Mouse (Mus musculus) limb, embryonic 15.5 days (tissue): ENCODE data around the gene 5031439G07Rik. TPM values are rescaled to one million over a fixed set of nuclear protein-coding genes. Genes with fewer than 3 reads are reported as not detected.
A peak's percentile ranks its signal among the peaks of the same experiment; 100 is the strongest.

Source experiments
- ATAC-seq: fragments of 200-750 bp; cut with Nextera tagmentation; 2 replicates; pipeline ENCODE4 v1.8.0; 2017; ENCODE audit warnings: low read depth, moderate TSS enrichment; ENCODE audit not compliant: insufficient number of reproducible peaks, low FRiP score, low TSS enrichment
- H3K27ac ChIP-seq: fragments of 300-500 bp; sonication (generic); 2 replicates; pipeline ENCODE4 v1.5.1; 2015; ENCODE audit warnings: moderate library complexity, mild to moderate bottlenecking, inconsistent platforms
- H3K27me3 ChIP-seq: fragments of 300-500 bp; sonication (generic); 2 replicates; pipeline ENCODE4 v1.6.1; 2015; ENCODE audit warnings: inconsistent platforms
- H3K36me3 ChIP-seq: fragments of 300-500 bp; sonication (generic); 2 replicates; pipeline ENCODE4 v1.6.1; 2015; ENCODE audit warnings: inconsistent platforms
- H3K4me1 ChIP-seq: fragments of 300-500 bp; sonication (generic); 2 replicates; pipeline ENCODE4 v1.6.1; 2015; ENCODE audit warnings: inconsistent platforms
- H3K4me2 ChIP-seq: fragments of 300-500 bp; sonication (generic); 2 replicates; pipeline ENCODE4 v1.6.1; 2015; ENCODE audit warnings: mild to moderate bottlenecking, inconsistent platforms
- H3K4me3 ChIP-seq: fragments of 300-500 bp; sonication (generic); 2 replicates; pipeline ENCODE4 v1.5.1; 2015; ENCODE audit warnings: mild to moderate bottlenecking, inconsistent platforms
- H3K9ac ChIP-seq: fragments of 300-500 bp; sonication (generic); 2 replicates; pipeline ENCODE4 v1.6.1; 2015; ENCODE audit warnings: inconsistent platforms
- H3K9me3 ChIP-seq: fragments of 300-500 bp; sonication (generic); 2 replicates; pipeline ENCODE4 v1.6.1; 2016; ENCODE audit warnings: inconsistent platforms
- WGBS: fragments of 180-500 bp; shearing (Covaris S2); methylation state at CpG from one replicate; pipeline ENCODE4 v1.1.7; 2015; 5-methylcytosine and 5-hydroxymethylcytosine counted together
- polyA plus RNA-seq: library from polyadenylated mRNA; unstranded; fragments of >200 nt; fragmentation: Nextera tagmentation; extraction: Ambion mirVana; gene quantifications from 2 replicates; pipeline ENCODE4 v1.2.1, GENCODE M21; 2015

Gene 5031439G07Rik
- polyA plus RNA-seq, 1 experiment from 2014 or later = 8.7 TPM

GRCm38 (mm10) chr15:84989098-84989497 lies 747 bp upstream of the 5031439G07Rik start:
- H3K4me2 ChIP-seq = no peak overlapping the region
- 70% methylated on average over 3 of the region's 3 CpGs for WGBS

DNA sequence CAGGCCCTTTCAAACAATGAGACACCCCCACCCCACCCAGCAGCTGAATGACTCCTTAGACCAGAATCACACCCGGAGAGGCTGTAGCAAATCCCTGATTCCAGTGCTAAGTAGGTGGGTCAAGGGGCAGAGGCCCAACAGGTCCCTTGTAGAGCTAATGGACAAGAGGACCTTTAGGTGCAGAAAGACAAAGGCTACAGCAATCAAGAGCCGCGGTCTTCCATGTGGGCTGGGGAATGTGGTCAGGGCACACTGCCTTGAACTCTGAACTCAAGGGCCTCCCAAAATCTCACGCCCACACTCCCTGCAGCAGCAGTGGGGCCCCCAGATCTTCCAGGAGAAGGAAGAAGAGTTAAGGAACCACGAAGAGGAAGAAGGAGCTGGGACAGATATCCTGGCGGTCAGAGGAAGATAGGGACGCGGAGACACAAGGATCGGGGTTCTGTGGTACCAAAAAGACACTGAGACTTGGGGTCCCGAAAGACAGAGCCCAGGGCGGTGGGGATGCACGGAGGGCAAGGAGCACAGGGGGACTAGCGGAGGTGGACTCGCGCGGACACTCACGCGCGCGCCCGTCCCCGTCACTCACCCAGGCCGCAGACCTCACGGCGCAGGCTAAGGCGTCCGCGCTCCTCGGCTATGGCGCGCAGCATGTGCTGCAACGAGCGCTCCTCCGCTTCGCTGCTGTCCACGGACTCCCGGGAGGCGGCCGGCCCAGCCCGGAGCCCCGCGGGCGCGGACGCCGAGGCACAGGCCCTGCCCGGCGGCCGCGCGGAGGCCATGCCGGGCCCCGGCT lies 1.1 kb downstream of the 5031439G07Rik start:
- peak overlapping the region; percentile 81 for H3K4me2 ChIP-seq
- H3K4me1 ChIP-seq = peaks cover 43% of the 10 kb centered on the region
- H3K9ac ChIP-seq = peak overlapping the region; percentile 95
- no peaks in the 10 kb centered on the region for H3K9me3 ChIP-seq
- 0 out of 2 replicates have a peak, but pooled peaks cover 4% of the 10 kb centered on the region for H3K27me3 ChIP-seq
- peak overlapping the region; percentile 71 for H3K27ac ChIP-seq
- no peaks in the 10 kb centered on the region for H3K36me3 ChIP-seq
- under 1% methylated on average over 46 of the region's 53 CpGs for WGBS
- H3K4me3 ChIP-seq = peak overlapping the region; percentile 74
- ATAC-seq = peak; percentile 20

More at GRCm38 (mm10) chr15:84989098-84989497, 747 bp upstream of the 5031439G07Rik start:
- Histone ChIP-seq H3K4me1 (peaks cover 30% of the 10 kb centered on the region), H3K4me3 (no peak overlapping the region), H3K36me3 (no peaks in the 10 kb centered on the region), H3K9ac (no peak overlapping the region), H3K9me3 (no peaks in the 10 kb centered on the region), H3K27ac (no peak overlapping the region), H3K27me3 (0 out of 2 replicates have a peak, but pooled peaks cover 4% of the 10 kb centered on the region)
- ATAC-seq = no peak

- Histone ChIP-seq H3K27ac (no peak overlapping the region), H3K4me1 (peaks cover 43% of the 10 kb centered on the region), H3K4me3 (peak overlapping the region; percentile 74), H3K9ac (peak overlapping the region; percentile 95), H3K27me3 (0 out of 2 replicates have a peak, but pooled peaks cover 4% of the 10 kb centered on the region), H3K9me3 (no peaks in the 10 kb centered on the region), H3K4me2 (peak overlapping the region; percentile 81), H3K36me3 (no peaks in the 10 kb centered on the region)
- 65% methylated on average over 4 of the region's 4 CpGs for WGBS
- no peak for ATAC-seq
Measured at GRCm38 (mm10) chr15:84986171-84987019, 2.0 kb downstream of the 5031439G07Rik start.

GRCm38 (mm10) chr15:84985516-84986160 lies 2.7 kb downstream of the 5031439G07Rik start:
- H3K4me2 ChIP-seq = no peak overlapping the region
- peaks cover 43% of the 10 kb centered on the region for H3K4me1 ChIP-seq
- 87% methylated on average over 12 of the region's 12 CpGs for WGBS
- no peaks in the 10 kb centered on the region for H3K9me3 ChIP-seq
- no peak overlapping the region for H3K4me3 ChIP-seq
- H3K9ac ChIP-seq = no peak overlapping the region
- 0 out of 2 replicates have a peak, but pooled peaks cover 4% of the 10 kb centered on the region for H3K27me3 ChIP-seq
- no peaks in the 10 kb centered on the region for H3K36me3 ChIP-seq
- H3K27ac ChIP-seq = no peak overlapping the region
- no peak for ATAC-seq

GRCm38 (mm10) chr15:84983721-84984120 lies 4.6 kb downstream of the 5031439G07Rik start:
- 70% methylated on average over 7 of the region's 7 CpGs for WGBS

GRCm38 (mm10) chr15:84982888-84983287 lies 5.5 kb downstream of the 5031439G07Rik start:
- no peak overlapping the region for H3K27ac ChIP-seq
- no peaks in the 10 kb centered on the region for H3K9me3 ChIP-seq
- H3K36me3 ChIP-seq = no peaks in the 10 kb centered on the region; the same call in 1 of the 2 replicates
- H3K4me1 ChIP-seq = peaks cover 36% of the 10 kb centered on the region
- H3K27me3 ChIP-seq = no peaks in the 10 kb centered on the region
- no peak for ATAC-seq
- H3K4me2 ChIP-seq = no peak overlapping the region
- WGBS = 80% methylated on average over 3 of the region's 3 CpGs
- H3K9ac ChIP-seq = no peak overlapping the region
- no peak overlapping the region for H3K4me3 ChIP-seq

More at GRCm38 (mm10) chr15:84983721-84984120, 4.6 kb downstream of the 5031439G07Rik start:
- ATAC-seq = no peak
- Histone ChIP-seq H3K9me3 (no peaks in the 10 kb centered on the region), H3K4me1 (peaks cover 43% of the 10 kb centered on the region), H3K9ac (no peak overlapping the region), H3K4me2 (no peak overlapping the region), H3K27ac (no peak overlapping the region), H3K4me3 (no peak overlapping the region), H3K27me3 (0 out of 2 replicates have a peak, but pooled peaks cover under 1% of the 10 kb centered on the region), H3K36me3 (no peaks in the 10 kb centered on the region; the same call in 1 of the 2 replicates)

DNA sequence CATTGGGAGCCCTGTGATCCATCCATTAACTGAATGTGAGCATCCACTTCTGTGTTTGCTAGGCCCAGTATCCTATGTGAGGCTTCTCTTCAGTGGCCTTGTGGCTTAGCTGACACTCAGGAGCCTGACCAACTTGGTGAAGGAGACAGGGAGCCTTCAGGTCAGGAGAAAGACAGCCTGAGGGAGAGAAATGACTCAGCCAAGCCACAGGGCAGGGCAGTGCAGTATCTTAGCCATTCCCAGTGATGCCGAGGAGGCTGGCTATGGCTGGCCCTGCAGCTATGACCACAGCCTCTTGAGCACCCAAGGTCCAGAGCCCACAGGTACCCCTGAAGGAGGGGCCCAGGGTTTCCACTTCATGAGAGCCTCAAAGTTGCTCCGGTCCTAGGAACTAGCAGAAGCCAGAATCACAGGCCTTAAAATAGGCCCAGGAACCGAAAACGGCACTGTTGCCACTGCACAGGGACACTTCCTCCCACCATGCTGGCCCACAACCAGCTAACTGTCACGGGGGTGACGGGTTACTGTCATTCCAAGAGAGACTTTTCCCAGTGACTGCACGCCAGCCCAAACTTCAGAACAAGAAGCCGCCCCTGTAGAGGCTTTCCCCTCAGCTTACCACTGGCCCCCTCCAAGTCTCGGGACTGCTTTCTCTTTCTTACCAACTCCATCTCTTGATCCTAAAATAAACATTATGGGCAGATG lies 6.6 kb downstream of the 5031439G07Rik start:
- no peak overlapping the region for H3K4me3 ChIP-seq
- no peaks in the 10 kb centered on the region for H3K9me3 ChIP-seq
- H3K36me3 ChIP-seq = no peaks in the 10 kb centered on the region; the same call in 1 of the 2 replicates
- H3K27me3 ChIP-seq = no peaks in the 10 kb centered on the region
- no peak overlapping the region for H3K9ac ChIP-seq
- H3K4me1 ChIP-seq = peaks cover 31% of the 10 kb centered on the region
- no peak overlapping the region for H3K4me2 ChIP-seq
- H3K27ac ChIP-seq = no peak overlapping the region
- WGBS = 86% methylated on average over 9 of the region's 9 CpGs
- no peak for ATAC-seq

DNA sequence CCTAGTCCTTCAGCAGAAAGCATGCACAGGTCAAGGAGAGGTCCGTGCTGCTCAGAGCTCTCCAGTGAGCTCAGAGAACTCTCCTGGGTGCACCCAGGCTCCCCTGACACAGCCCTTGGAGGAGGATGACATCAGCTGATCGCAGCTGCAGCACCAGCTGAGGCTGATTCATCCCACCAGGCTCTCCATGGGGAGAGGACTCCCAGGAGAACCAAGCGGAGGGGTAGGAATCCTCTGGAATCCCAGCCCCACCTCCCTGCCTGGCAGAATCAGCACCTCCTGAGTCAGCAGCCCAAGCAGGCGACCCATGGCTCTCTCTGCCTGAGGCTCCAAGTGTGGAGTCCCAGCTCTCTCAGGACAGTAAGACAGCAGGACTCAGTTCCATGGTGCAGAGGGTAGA lies 12.6 kb downstream of the 5031439G07Rik start:
- no peak for ATAC-seq
- no peaks in the 10 kb centered on the region for H3K27me3 ChIP-seq
- no peaks in the 10 kb centered on the region for H3K9me3 ChIP-seq
- H3K4me3 ChIP-seq = no peak overlapping the region
- H3K9ac ChIP-seq = no peak overlapping the region
- no peak overlapping the region for H3K4me2 ChIP-seq
- no peaks in the 10 kb centered on the region; the same call in 1 of the 2 replicates for H3K36me3 ChIP-seq
- 31% methylated on average over 4 of the region's 4 CpGs for WGBS
- no peak overlapping the region for H3K27ac ChIP-seq
- H3K4me1 ChIP-seq = no peaks in the 10 kb centered on the region; the same call in 1 of the 2 replicates

- WGBS = 75% methylated on average over 3 of the region's 3 CpGs
- ATAC-seq = no peak
- H3K4me2 ChIP-seq = no peak overlapping the region
Measured at GRCm38 (mm10) chr15:84973544-84973871, 14.8 kb downstream of the 5031439G07Rik start.

GRCm38 (mm10) chr15:84972860-84973543 lies 15.3 kb downstream of the 5031439G07Rik start:
- no peak overlapping the region for H3K27ac ChIP-seq
- no peaks in the 10 kb centered on the region; the same call in 1 of the 2 replicates for H3K4me1 ChIP-seq
- WGBS = 80% methylated on average over 8 of the region's 8 CpGs
- no peak for ATAC-seq
- no peak overlapping the region for H3K9ac ChIP-seq
- no peaks in the 10 kb centered on the region for H3K9me3 ChIP-seq
- H3K4me2 ChIP-seq = no peak overlapping the region
- peaks cover 4% of the 10 kb centered on the region; the same call in 1 of the 2 replicates for H3K36me3 ChIP-seq
- no peak overlapping the region for H3K4me3 ChIP-seq
- H3K27me3 ChIP-seq = no peaks in the 10 kb centered on the region

More at GRCm38 (mm10) chr15:84973544-84973871, 14.8 kb downstream of the 5031439G07Rik start:
- H3K36me3 ChIP-seq = peaks cover 4% of the 10 kb centered on the region; the same call in 1 of the 2 replicates
- H3K27ac ChIP-seq = no peak overlapping the region
- no peak overlapping the region for H3K9ac ChIP-seq
- H3K4me1 ChIP-seq = no peaks in the 10 kb centered on the region; the same call in 1 of the 2 replicates
- no peak overlapping the region for H3K4me3 ChIP-seq
- no peaks in the 10 kb centered on the region for H3K9me3 ChIP-seq
- no peaks in the 10 kb centered on the region for H3K27me3 ChIP-seq
